Mouse (Mus musculus): Measurements from ENCODE around the gene Aurkb. TPM values are rescaled to one million over a fixed set of nuclear protein-coding genes. Genes with fewer than 3 reads are reported as not detected.

Aurkb gene
- polyA plus RNA-seq, 1 experiment from 2014 or later, result 209 TPM

DNA sequence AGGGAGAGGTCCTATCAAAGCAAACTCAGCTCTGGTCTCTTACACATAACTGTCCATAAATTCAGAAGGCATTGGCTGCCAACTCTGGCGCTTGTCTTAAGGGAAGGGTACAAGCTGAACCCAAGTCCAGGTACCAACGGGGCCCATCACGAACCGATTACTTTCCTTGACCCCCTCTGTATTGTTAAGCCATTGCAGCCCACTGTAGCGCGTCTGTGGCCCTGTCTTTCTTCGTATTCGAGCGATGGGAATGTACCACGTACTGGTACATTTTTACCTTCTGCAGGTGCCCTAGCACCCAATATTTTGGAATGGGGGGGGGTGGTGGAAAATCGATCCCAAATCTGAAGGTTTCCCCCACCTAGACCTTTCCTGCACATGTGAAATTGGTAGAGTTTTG is 26.8 kb downstream of the Aurkb start:
- Histone ChIP-seq H3K9ac (no peak overlapping the region), H3K27ac (ENCODE audit: low read depth) (peak overlapping the region; percentile 96; the same call in 1 of the 2 replicates), H3K9me3 (ENCODE audit: low read depth, low read length) (no peaks in the 10 kb centered on the region), H3K4me1 (ENCODE audit: insufficient read depth) (peaks cover 7% of the 10 kb centered on the region; the same call in 1 of the 2 replicates), H3K36me3 (ENCODE audit: insufficient read depth) (no peaks in the 10 kb centered on the region), H3K27me3 (ENCODE audit: insufficient read depth, low read length) (no peaks in the 10 kb centered on the region), H3K4me2 (peak overlapping the region; percentile 89), H3K4me3 (ENCODE audit: low read depth, low read length) (no peak overlapping the region)
- 81% methylated on average over 11 of the region's 11 CpGs for WGBS
- ATAC-seq (ENCODE audit: insufficient read depth) (no peak), DNase-seq (no peak)
- no peak for TF ChIP-seq CTCF (IDR thresholded peaks at IDR 0.05; ENCODE audit: low read depth)

DNA sequence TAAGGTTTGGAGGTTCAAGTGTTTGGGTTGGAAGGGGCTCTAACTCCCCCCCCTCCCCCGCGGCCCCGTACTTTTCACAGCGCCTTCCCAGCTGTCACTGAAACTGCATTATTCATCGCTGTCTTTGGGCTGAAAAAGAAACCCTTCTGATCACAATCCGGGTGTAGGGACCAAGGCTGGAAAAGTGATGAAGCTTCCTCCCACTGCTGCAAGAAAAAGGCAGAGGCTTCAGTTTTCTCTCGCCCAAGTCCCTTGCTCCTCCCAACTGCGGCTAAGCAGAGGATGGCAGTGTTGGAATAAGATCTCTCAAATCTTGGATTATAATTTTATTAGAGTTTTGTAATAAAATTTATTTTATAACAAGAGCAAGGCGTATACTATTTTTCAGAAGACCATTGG is 27.2 kb downstream of the Aurkb start:
- H3K9ac ChIP-seq, result peak overlapping the region; percentile 62
- WGBS, result 9% methylated on average over 9 of the region's 9 CpGs
- peak overlapping the region; percentile 96 for H3K27ac ChIP-seq (ENCODE audit: low read depth)
- no peaks in the 10 kb centered on the region for H3K9me3 ChIP-seq (ENCODE audit: low read depth, low read length)
- no peaks in the 10 kb centered on the region for H3K36me3 ChIP-seq (ENCODE audit: insufficient read depth)
- TF ChIP-seq CTCF (IDR thresholded peaks at IDR 0.05; ENCODE audit: low read depth), result no peak
- DNase-seq, result no peak
- H3K4me3 ChIP-seq (ENCODE audit: low read depth, low read length), result peak overlapping the region; percentile 31
- ATAC-seq (ENCODE audit: insufficient read depth), result no peak
- H3K27me3 ChIP-seq (ENCODE audit: insufficient read depth, low read length), result no peaks in the 10 kb centered on the region
- H3K4me1 ChIP-seq (ENCODE audit: insufficient read depth), result peaks cover 7% of the 10 kb centered on the region; the same call in 1 of the 2 replicates
- H3K4me2 ChIP-seq, result peak overlapping the region; percentile 89

DNA sequence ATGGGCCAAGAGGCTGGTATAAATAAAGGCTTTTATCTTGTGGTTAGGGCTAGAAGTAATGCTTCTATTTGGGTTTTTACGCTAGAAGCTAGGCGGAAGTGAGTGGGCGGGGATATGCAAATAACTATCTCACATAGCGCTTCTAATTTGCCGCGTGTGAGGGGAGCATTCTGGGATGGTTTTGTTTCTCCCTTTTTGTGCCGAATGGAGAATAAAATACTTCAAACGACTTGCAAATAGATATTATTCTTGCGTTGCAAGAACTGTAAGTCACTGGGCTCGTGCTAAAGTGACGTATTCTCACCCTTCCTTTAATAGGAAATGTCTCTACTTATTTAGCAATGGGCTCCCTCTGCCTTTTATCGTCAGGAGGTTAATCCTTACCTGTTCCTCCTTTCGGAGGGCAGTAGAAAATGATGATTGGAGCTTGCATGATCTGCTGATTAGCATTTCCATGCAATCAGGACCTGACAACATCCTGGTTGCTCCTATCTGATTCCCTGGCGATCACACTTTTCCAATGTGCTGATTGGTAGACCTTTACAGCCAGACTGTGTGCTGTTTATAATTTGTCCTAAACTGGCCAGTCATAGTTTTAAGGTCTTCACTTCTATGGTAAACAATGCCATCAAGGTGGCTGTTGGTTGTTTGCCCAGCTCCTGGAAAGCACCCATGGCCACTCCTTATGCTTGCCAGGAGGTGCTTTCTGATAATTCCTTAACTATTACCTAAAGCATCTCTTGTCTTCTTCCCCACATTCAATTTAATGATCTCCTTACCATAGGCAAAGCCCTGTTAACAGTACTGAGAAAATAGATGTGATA is 27.8 kb downstream of the Aurkb start:
- Histone ChIP-seq H3K4me2 (peak overlapping the region; percentile 89), H3K36me3 (ENCODE audit: insufficient read depth) (no peaks in the 10 kb centered on the region), H3K9me3 (ENCODE audit: low read depth, low read length) (no peaks in the 10 kb centered on the region), H3K9ac (peak overlapping the region; percentile 62), H3K27me3 (ENCODE audit: insufficient read depth, low read length) (no peaks in the 10 kb centered on the region), H3K4me1 (ENCODE audit: insufficient read depth) (peaks cover 7% of the 10 kb centered on the region; the same call in 1 of the 2 replicates), H3K4me3 (ENCODE audit: low read depth, low read length) (peak overlapping the region; percentile 31), H3K27ac (ENCODE audit: low read depth) (peak overlapping the region; percentile 96)
- peak; percentile 73 for ATAC-seq (ENCODE audit: insufficient read depth)
- 0 out of 2 replicates have a peak, but pooled peaks have one; percentile 19 for TF ChIP-seq CTCF (IDR thresholded peaks at IDR 0.05; ENCODE audit: low read depth)
- WGBS, result 0% methylated on average over 14 of the region's 14 CpGs
- DNase-seq, result peak; percentile 97

DNA sequence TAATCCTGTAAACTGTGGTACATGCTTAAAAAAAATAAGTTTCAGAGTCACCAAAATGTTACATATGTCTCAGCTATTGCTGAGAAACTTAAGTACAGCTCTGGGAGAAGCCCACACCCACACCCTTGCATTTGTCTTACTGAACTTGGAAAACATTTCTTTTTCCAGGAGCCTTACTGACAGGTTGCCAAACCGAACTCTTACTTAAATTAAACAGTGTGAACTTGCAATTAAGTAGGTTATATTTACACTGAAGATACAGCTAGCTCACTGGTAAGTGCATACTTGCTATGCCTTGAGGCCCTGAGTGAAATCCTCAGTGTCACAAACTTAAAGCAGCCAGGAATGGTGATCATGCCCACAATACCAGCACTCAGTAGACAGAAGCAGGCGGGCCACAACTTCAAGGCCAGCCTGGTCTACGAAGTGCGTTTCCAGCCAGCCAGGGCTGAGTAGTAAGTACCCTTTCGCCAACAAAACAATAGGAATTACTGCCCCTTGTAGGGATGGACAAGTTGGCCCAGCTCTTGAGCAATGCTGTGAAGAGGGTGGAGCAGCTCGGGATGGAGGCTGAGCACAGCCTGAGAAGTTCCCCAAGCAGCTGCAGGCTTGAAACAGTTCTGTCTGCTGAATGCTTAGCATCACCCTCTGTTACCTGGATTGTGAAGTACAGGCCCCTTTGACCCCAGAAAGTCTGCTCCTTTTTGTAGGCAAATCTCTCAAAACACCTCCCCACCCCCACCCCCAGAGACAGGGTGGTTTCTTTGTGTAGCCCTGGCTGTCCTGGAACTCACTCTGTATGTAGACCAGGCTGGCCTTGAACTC is 28.7 kb downstream of the Aurkb start:
- Histone ChIP-seq H3K4me2 (no peak overlapping the region; the same call in 1 of the 2 replicates), H3K36me3 (ENCODE audit: insufficient read depth) (no peaks in the 10 kb centered on the region), H3K4me3 (ENCODE audit: low read depth, low read length) (no peak overlapping the region), H3K9ac (no peak overlapping the region), H3K4me1 (ENCODE audit: insufficient read depth) (peaks cover 7% of the 10 kb centered on the region; the same call in 1 of the 2 replicates), H3K27ac (ENCODE audit: low read depth) (peak overlapping the region; percentile 96), H3K9me3 (ENCODE audit: low read depth, low read length) (no peaks in the 10 kb centered on the region), H3K27me3 (ENCODE audit: insufficient read depth, low read length) (no peaks in the 10 kb centered on the region)
- no peak for DNase-seq
- 37% methylated on average over 6 of the region's 6 CpGs for WGBS
- TF ChIP-seq CTCF (IDR thresholded peaks at IDR 0.05; ENCODE audit: low read depth), result no peak
- ATAC-seq (ENCODE audit: insufficient read depth), result no peak

DNA sequence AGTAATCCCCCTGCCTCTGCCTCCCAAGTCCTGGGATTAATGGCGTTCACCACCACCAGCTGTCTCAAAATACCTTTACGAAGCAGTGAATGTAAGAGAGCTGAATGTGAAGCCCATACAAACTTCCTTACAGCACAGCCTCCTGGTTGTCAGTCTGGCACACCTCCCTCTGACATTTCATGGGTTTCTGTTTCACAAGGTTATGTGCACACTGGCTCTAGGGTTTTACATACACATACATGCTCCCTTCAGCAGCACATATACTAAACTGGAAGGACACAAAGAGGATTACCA is 29.3 kb downstream of the Aurkb start:
- DNase-seq (no peak), ATAC-seq (ENCODE audit: insufficient read depth) (no peak)
- Histone ChIP-seq H3K9me3 (ENCODE audit: low read depth, low read length) (no peaks in the 10 kb centered on the region), H3K9ac (no peak overlapping the region), H3K4me2 (no peak overlapping the region), H3K27me3 (ENCODE audit: insufficient read depth, low read length) (no peaks in the 10 kb centered on the region), H3K4me3 (ENCODE audit: low read depth, low read length) (no peak overlapping the region), H3K36me3 (ENCODE audit: insufficient read depth) (no peaks in the 10 kb centered on the region), H3K4me1 (ENCODE audit: insufficient read depth) (peaks cover 7% of the 10 kb centered on the region; the same call in 1 of the 2 replicates), H3K27ac (ENCODE audit: low read depth) (no peak overlapping the region)
- TF ChIP-seq CTCF (IDR thresholded peaks at IDR 0.05; ENCODE audit: low read depth), result no peak
- WGBS, result 46% methylated on average over 2 of the region's 2 CpGs

DNA sequence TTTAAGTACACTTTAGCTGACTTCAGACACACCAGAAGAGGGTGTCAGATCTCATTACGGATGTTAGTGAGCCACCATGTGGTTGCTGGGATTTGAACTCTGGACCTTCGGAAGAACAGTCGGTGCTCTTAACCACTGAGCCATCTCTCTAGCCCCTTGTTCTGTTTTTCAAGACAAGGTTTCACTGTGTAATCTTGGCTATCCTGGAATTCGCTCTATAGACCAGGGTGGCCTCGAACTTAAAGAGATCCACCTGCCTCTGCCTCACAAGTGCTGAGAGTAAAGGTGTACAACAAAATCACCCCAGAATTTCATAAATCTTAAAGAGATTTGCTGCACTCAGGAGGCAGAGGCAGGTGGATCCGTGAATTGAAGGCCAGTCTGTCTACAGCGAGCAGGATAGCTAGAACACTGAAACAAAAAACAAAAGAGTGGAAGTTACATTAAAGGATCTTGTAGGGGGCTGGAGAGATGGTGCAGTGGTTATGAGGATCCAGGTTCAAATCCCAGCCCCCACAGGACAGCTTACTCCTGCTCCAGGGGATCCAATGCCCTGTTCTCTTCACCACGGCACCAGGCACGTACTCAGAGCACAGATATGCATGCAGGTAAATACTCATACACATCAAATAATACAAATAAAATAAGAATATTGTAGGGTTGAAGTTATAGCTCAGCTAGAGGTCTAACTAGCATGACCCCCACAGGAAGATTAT is 30.5 kb downstream of the Aurkb start:
- DNase-seq (peak; percentile 24), ATAC-seq (ENCODE audit: insufficient read depth) (no peak)
- Histone ChIP-seq H3K4me3 (ENCODE audit: low read depth, low read length) (no peak overlapping the region), H3K4me1 (ENCODE audit: insufficient read depth) (peaks cover 7% of the 10 kb centered on the region; the same call in 1 of the 2 replicates), H3K9me3 (ENCODE audit: low read depth, low read length) (no peaks in the 10 kb centered on the region), H3K9ac (no peak overlapping the region), H3K4me2 (no peak overlapping the region), H3K27ac (ENCODE audit: low read depth) (no peak overlapping the region), H3K27me3 (ENCODE audit: insufficient read depth, low read length) (no peaks in the 10 kb centered on the region), H3K36me3 (ENCODE audit: insufficient read depth) (no peaks in the 10 kb centered on the region)
- 58% methylated on average over 8 of the region's 9 CpGs for WGBS
- no peak for TF ChIP-seq CTCF (IDR thresholded peaks at IDR 0.05; ENCODE audit: low read depth)
